Mouse (Mus musculus): ENCODE data around the gene Col28a1. TPM values are rescaled to one million over a fixed set of nuclear protein-coding genes. Genes with fewer than 3 reads are reported as not detected.

Col28a1 gene
- total and polyA plus RNA-seq, 3 experiments: not detected

GRCm38 (mm10) chr6:8209866-8210186 is 17.4 kb upstream of the Col28a1 start:
- Histone ChIP-seq H3K4me1 (ENCODE audit: control insufficient read depth in 1 of 2, insufficient read depth in 2 of 2, low read length in 2 of 2) (peaks cover 0 to 16% of the 10 kb centered on the region in 2 experiments; a peak in 2 of 4 replicates), H3K79me2 (ENCODE audit: control insufficient read depth, insufficient read depth, low read length, poor library complexity) (peaks cover 13% of the 10 kb centered on the region), H3K27ac (ENCODE audit: control insufficient read depth, low read depth, low read length) (peak overlapping the region; percentile 74), H3K27me3 (ENCODE audit: control insufficient read depth in 1 of 2, insufficient read depth in 2 of 2, low read length in 2 of 2) (no peaks in the 10 kb centered on the region), H3K4me3 (ENCODE audit: control insufficient read depth in 1 of 2, insufficient read depth in 1 of 2, low read depth in 2 of 2, low read length in 2 of 2) (peak overlapping the region; percentile 66 to 76), H3K9ac (ENCODE audit: control insufficient read depth, low read depth, low read length, poor library complexity, severe bottlenecking) (peak overlapping the region; percentile 93), H3K9me3 (replicated peaks; ENCODE audit: insufficient read depth, low read length) (no peaks in the 10 kb centered on the region), H3K36me3 (ENCODE audit: control insufficient read depth in 1 of 2, insufficient read depth in 2 of 2, low read length in 2 of 2) (peaks cover 0 to 14% of the 10 kb centered on the region in 2 experiments; a peak in 3 of 4 replicates)
- TF ChIP-seq RAD21 (IDR thresholded peaks at IDR 0.05; ENCODE audit: low read depth, low read length): no peak
- peak; percentile 40; the same call in 1 of the 2 replicates for TF ChIP-seq USF1 (IDR thresholded peaks at IDR 0.05; ENCODE audit: low read depth, low read length)
- peak; percentile 93; the same call in 1 of the 2 replicates for TF ChIP-seq MYC (IDR thresholded peaks at IDR 0.05; ENCODE audit: low read depth, low read length)
- TF ChIP-seq CHD1 (IDR thresholded peaks at IDR 0.05; ENCODE audit: low read depth, low read length): 0 out of 2 replicates have a peak, but pooled peaks have one; percentile 93
- no peak for TF ChIP-seq SMC3 (IDR thresholded peaks at IDR 0.05; ENCODE audit: low read depth, low read length)
- peak; percentile 4; the same call in 1 of the 2 replicates for TF ChIP-seq ETS1 (IDR thresholded peaks at IDR 0.05; ENCODE audit: low read depth, low read length)
- TF ChIP-seq E2F4 (IDR thresholded peaks at IDR 0.05; ENCODE audit: borderline replicate concordance, low read depth, low read length): no peak
- TF ChIP-seq MXI1 (IDR thresholded peaks at IDR 0.05; ENCODE audit: low read depth, low read length): peak; percentile 99
- no peak for TF ChIP-seq BHLHE40 (IDR thresholded peaks at IDR 0.05; ENCODE audit: borderline replicate concordance, low read depth, low read length)
- TF ChIP-seq MAX (IDR thresholded peaks at IDR 0.05; ENCODE audit: low read length): peak; percentile 88
- TF ChIP-seq SIN3A (IDR thresholded peaks at IDR 0.05; ENCODE audit: low read length): peak; percentile 91
- DNase-seq (ENCODE audit: low read depth, low spot score): no peak

DNA sequence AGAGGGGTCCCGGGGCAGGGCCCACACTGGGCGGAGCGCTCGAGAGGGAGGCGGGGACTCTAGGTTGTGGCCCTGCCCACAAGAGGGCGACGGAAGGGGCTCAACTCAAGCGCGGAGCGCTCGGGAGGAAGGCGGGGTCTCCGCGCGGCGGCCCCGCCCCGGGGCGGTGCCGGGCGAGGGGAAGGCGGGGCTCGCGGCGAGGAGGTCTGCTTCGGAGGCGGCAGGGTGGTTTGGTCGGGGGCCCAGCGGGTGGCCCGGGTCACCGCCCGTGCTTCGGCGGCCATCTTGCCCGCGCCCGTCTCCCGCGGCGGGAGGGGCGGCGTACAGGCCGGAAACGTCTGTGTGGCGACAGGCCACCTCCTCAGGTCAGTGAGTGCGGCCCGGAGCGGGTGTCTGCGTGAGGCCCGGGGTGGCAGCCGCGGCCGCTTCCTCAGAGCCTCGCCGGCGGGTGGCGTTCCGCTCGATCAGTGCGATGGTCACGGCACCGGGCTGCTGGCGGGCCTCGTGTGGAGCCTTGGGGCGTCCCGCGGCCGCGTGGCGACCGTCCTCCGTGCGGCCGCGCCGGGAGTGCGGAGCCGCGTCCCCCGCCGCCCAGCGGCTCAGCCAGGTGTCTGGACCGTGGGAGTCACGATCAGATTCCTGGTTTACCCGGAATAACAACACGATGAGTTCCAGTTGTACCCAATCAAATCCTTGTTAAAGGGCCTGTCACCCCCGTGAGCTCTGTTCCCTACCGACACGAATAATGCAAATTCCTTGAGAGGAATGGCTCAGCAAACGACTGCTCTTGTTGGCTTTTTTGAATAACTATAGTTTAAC is 16.8 kb upstream of the Col28a1 start, which contains the start of gene Mios:
TSS of gene Mios (plus strand) at position 176 of the 819 bp plus-strand sequence.
- peak; percentile 92 for DNase-seq (ENCODE audit: low read depth, low spot score)
- peaks cover 0 to 16% of the 10 kb centered on the region in 2 experiments; a peak in 2 of 4 replicates for H3K4me1 ChIP-seq (ENCODE audit: control insufficient read depth in 1 of 2, insufficient read depth in 2 of 2, low read length in 2 of 2)
- H3K36me3 ChIP-seq (ENCODE audit: control insufficient read depth in 1 of 2, insufficient read depth in 2 of 2, low read length in 2 of 2): peaks cover 0 to 14% of the 10 kb centered on the region in 2 experiments; a peak in 3 of 4 replicates
- H3K9ac ChIP-seq (ENCODE audit: control insufficient read depth, low read depth, low read length, poor library complexity, severe bottlenecking): peak within 1 kb of the TSS; percentile 93
- H3K4me3 ChIP-seq (ENCODE audit: control insufficient read depth in 1 of 2, insufficient read depth in 1 of 2, low read depth in 2 of 2, low read length in 2 of 2): peak within 1 kb of the TSS; percentile 66 to 76
- H3K27ac ChIP-seq (ENCODE audit: control insufficient read depth, low read depth, low read length): peak within 1 kb of the TSS; percentile 74
- H3K79me2 ChIP-seq (ENCODE audit: control insufficient read depth, insufficient read depth, low read length, poor library complexity): peaks cover 13% of the 10 kb centered on the region
- H3K27me3 ChIP-seq (ENCODE audit: control insufficient read depth in 1 of 2, insufficient read depth in 2 of 2, low read length in 2 of 2): no peaks in the 10 kb centered on the region
- H3K9me3 ChIP-seq (replicated peaks; ENCODE audit: insufficient read depth, low read length): no peaks in the 10 kb centered on the region
- TF ChIP-seq MYC (IDR thresholded peaks at IDR 0.05; ENCODE audit: low read depth, low read length) (no peak), RCOR1 (IDR thresholded peaks at IDR 0.05; ENCODE audit: low read depth, low read length) (no peak), BHLHE40 (IDR thresholded peaks at IDR 0.05; ENCODE audit: borderline replicate concordance, low read depth, low read length) (no peak), ELF1 (IDR thresholded peaks at IDR 0.05; ENCODE audit: low read depth, low read length) (no peak), E2F4 (IDR thresholded peaks at IDR 0.05; ENCODE audit: borderline replicate concordance, low read depth, low read length) (no peak; the same call in 1 of the 2 replicates), ZC3H11A (IDR thresholded peaks at IDR 0.05; ENCODE audit: low read depth, low read length) (no peak), GABPA (IDR thresholded peaks at IDR 0.05; ENCODE audit: low read depth, low read length) (no peak), SIN3A (IDR thresholded peaks at IDR 0.05; ENCODE audit: low read length) (no peak), UBTF (IDR thresholded peaks at IDR 0.05; ENCODE audit: borderline replicate concordance, insufficient read depth, low read depth, low read length) (no peak), NRF1 (IDR thresholded peaks at IDR 0.05; ENCODE audit: insufficient read depth, low read depth, low read length, poor library complexity, severe bottlenecking) (no peak), KAT2A (conservative IDR thresholded peaks at IDR 0.05; ENCODE audit: low read depth, low read length) (no peak), ZNF384 (IDR thresholded peaks at IDR 0.05; ENCODE audit: low read depth, low read length) (no peak), USF2 (IDR thresholded peaks at IDR 0.05; ENCODE audit: borderline replicate concordance in 1 of 2, insufficient read depth in 1 of 2, low read depth in 1 of 2, low read length in 2 of 2) (no peak), POLR2AphosphoS5 (IDR thresholded peaks at IDR 0.05; ENCODE audit: borderline replicate concordance, low read depth, low read length) (no peak), CHD1 (IDR thresholded peaks at IDR 0.05; ENCODE audit: low read depth, low read length) (no peak; the same call in 1 of the 2 replicates), GATA1 (IDR thresholded peaks at IDR 0.05; ENCODE audit: low read depth, low read length) (no peak), USF1 (IDR thresholded peaks at IDR 0.05; ENCODE audit: low read depth, low read length) (no peak), ETS1 (IDR thresholded peaks at IDR 0.05; ENCODE audit: low read depth, low read length) (no peak; the same call in 1 of the 2 replicates), HCFC1 (IDR thresholded peaks at IDR 0.05; ENCODE audit: low read depth, low read length) (peak; percentile 69), POLR2A (IDR thresholded peaks at IDR 0.05; ENCODE audit: control insufficient read depth in 1 of 2, insufficient read depth in 1 of 2, low read depth in 1 of 2, low read length in 2 of 2, poor library complexity in 1 of 2) (peak; percentile 71 to 84; a peak in 3 of 4 replicates), NELFE (IDR thresholded peaks at IDR 0.05; ENCODE audit: low read depth, low read length) (peak; percentile 70), TBP (IDR thresholded peaks at IDR 0.05; ENCODE audit: low read depth, low read length) (0 out of 2 replicates have a peak, but pooled peaks have one; percentile 39), MXI1 (IDR thresholded peaks at IDR 0.05; ENCODE audit: low read depth, low read length) (no peak), MYB (IDR thresholded peaks at IDR 0.05; ENCODE audit: low read depth, low read length) (no peak)

All from MEL (cell line).